Mouse (Mus musculus): ENCODE data around the gene Alg14. TPM values are rescaled to one million over a fixed set of nuclear protein-coding genes. Genes with fewer than 3 reads are reported as not detected.
A peak's percentile ranks its signal among the peaks of the same experiment; 100 is the strongest.

Alg14 gene
- total RNA-seq, 4 experiments from 2014 or later, result 5.2 to 9.5 (median 6.4) TPM

GRCm38 (mm10) chr3:121336234-121336890 is 44.8 kb downstream of the Alg14 start:
- DNase-seq (ENCODE audit: low spot score in 2 of 2), result no peak

- no peak for DNase-seq (ENCODE audit: low spot score in 2 of 2)
Observed at GRCm38 (mm10) chr3:121338687-121339086, 47.1 kb downstream of the Alg14 start.

- DNase-seq (ENCODE audit: low spot score in 2 of 2), result no peak
Observed at GRCm38 (mm10) chr3:121340321-121340761, 48.8 kb downstream of the Alg14 start.

- no peak for DNase-seq (ENCODE audit: low spot score in 2 of 2)
Observed at GRCm38 (mm10) chr3:121343224-121343623, 51.7 kb downstream of the Alg14 start.

- no peak for DNase-seq (ENCODE audit: low spot score in 2 of 2)
Observed at GRCm38 (mm10) chr3:121344056-121344945, 52.7 kb downstream of the Alg14 start.

- DNase-seq (ENCODE audit: low spot score in 2 of 2), result no peak
Observed at GRCm38 (mm10) chr3:121344951-121345642, 53.5 kb downstream of the Alg14 start.

GRCm38 (mm10) chr3:121345643-121346000 is 54.0 kb downstream of the Alg14 start:
- no peak for DNase-seq (ENCODE audit: low spot score in 2 of 2)

- no peak for DNase-seq (ENCODE audit: low spot score in 2 of 2)
Observed at GRCm38 (mm10) chr3:121346507-121347267, 55.1 kb downstream of the Alg14 start.

- no peak for DNase-seq (ENCODE audit: low spot score in 2 of 2)
Observed at GRCm38 (mm10) chr3:121348792-121349191, 57.2 kb downstream of the Alg14 start.

- peak; percentile 20 to 45 for DNase-seq (ENCODE audit: low spot score in 2 of 2)
Observed at GRCm38 (mm10) chr3:121349334-121350169, 58.0 kb downstream of the Alg14 start.

- no peak for DNase-seq (ENCODE audit: low spot score in 2 of 2)
Observed at GRCm38 (mm10) chr3:121351257-121351656, 59.7 kb downstream of the Alg14 start.

- DNase-seq (ENCODE audit: low spot score in 2 of 2), result no peak
Observed at GRCm38 (mm10) chr3:121354281-121354680, 62.7 kb downstream of the Alg14 start.

GRCm38 (mm10) chr3:121354861-121355470 is 63.4 kb downstream of the Alg14 start:
- DNase-seq (ENCODE audit: low spot score in 2 of 2), result no peak

- no peak for DNase-seq (ENCODE audit: low spot score in 2 of 2)
Observed at GRCm38 (mm10) chr3:121355569-121355968, 64.0 kb downstream of the Alg14 start.

- DNase-seq (ENCODE audit: low spot score in 2 of 2), result no peak
Observed at GRCm38 (mm10) chr3:121356111-121356510, 64.5 kb downstream of the Alg14 start.

GRCm38 (mm10) chr3:121357030-121357429 is 65.5 kb downstream of the Alg14 start:
- DNase-seq (ENCODE audit: low spot score in 2 of 2), result no peak

GRCm38 (mm10) chr3:121358285-121358684 is 66.7 kb downstream of the Alg14 start:
- DNase-seq (ENCODE audit: low spot score in 2 of 2), result no peak

- DNase-seq (ENCODE audit: low spot score in 2 of 2), result no peak
Observed at GRCm38 (mm10) chr3:121358850-121359249, 67.3 kb downstream of the Alg14 start.

GRCm38 (mm10) chr3:121359272-121359671 is 67.7 kb downstream of the Alg14 start:
- no peak for DNase-seq (ENCODE audit: low spot score in 2 of 2)

- no peak for DNase-seq (ENCODE audit: low spot score in 2 of 2)
Observed at GRCm38 (mm10) chr3:121362002-121362401, 70.4 kb downstream of the Alg14 start.
